Mouse (Mus musculus): ENCODE results near the gene Cilp. TPM values are rescaled to one million over a fixed set of nuclear protein-coding genes. Genes with fewer than 3 reads are reported as not detected.

Cilp gene
- total and polyA plus RNA-seq, 2 experiments, result 0.15 to 0.18 TPM

DNA sequence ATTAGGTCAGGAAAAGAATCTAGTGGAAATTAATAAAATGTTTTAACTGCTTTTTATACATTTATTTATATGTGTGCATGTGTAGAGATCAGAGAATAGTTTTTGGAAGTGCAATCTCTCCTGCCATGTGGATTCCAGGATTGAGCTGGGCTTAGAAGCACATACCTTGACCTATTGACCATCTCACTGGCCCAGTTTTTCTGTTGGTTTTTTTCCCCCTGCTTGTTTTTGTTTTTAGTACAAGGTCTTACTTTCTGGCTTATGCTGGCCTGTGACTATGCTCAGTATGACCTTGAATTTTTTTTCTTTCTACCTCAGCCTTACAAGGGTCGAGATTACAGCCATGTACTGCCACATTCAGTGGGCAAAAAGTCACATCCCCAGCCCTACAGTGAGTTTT lies 43.0 kb downstream of the Cilp start:
- Histone ChIP-seq H3K4me3 (ENCODE audit: insufficient read depth, low read depth, low read length) (no peak overlapping the region), H3K4me1 (ENCODE audit: control insufficient read depth, insufficient read depth, low read length) (peaks cover 26% of the 10 kb centered on the region), H3K36me3 (ENCODE audit: control insufficient read depth, insufficient read depth, low read length) (peaks cover 42% of the 10 kb centered on the region), H3K79me2 (ENCODE audit: control insufficient read depth, insufficient read depth, low read length) (peaks cover 18% of the 10 kb centered on the region; the same call in 1 of the 2 replicates), H3K27ac (replicated peaks; ENCODE audit: insufficient read depth, low read depth, low read length) (peak overlapping the region; percentile 58; the same call in 1 of the 2 replicates), H3K27me3 (ENCODE audit: control insufficient read depth, insufficient read depth, low read length) (no peaks in the 10 kb centered on the region), H3K9ac (ENCODE audit: low read depth, low read length) (no peak overlapping the region)
- DNase-seq (ENCODE audit: extremely low read depth, low read depth, low spot score), result peak; percentile 94
- TF ChIP-seq CTCF (IDR thresholded peaks at IDR 0.05; ENCODE audit: low read depth, low read length), result no peak
- 16% methylated on average over 1 of the region's 1 CpGs for WGBS

DNA sequence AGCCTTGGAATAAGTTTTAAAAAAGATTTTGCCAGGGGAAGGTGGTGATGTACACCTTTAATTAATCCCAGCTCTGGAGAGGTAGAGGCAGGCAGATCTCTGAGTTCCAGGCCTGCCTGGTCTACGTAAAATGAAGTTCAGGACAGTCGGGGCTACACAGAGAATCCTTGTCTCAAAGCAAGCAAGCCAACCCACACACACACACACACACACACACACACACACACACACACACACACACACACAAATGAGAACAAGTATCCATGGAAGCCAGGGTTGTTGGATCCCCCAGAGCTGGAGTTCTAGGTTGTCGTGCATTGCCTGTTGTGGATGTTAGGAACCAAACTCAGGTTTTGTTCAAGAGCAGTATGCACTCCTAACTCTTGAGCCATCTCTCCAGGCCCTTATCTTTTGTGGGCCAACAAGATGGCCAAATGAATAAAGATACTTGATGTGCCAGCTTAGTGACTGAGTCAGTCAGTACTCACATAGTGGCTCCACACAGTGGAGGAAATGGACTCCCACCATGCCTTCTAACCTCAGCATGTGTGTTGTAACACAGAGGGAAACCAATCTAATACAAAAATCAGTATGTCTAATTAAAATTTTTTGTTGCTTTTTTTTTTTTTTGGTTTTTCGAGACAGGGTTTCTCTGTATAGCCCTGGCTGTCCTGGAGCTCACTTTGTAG lies 47.8 kb downstream of the Cilp start:
- peaks cover 65% of the 10 kb centered on the region for H3K36me3 ChIP-seq (ENCODE audit: control insufficient read depth, insufficient read depth, low read length)

DNA sequence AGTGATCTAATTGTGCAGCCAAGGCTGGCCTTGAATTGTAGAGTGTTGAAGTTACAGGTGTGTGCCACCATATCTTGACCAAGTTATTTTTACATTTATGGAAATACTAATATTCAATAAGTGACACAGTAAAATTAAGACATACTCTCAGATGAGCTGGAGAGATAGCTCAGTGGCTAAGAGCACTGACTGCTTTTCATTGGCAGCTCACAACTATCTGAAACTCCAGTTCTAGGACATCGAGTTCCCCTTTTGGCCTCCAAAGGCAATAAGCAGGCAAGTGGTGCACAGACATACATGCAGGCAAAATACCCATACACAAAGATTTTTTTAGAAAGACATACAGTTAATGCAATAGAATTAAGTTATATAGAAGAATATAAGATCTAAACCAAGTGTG lies 48.9 kb downstream of the Cilp start:
- DNase-seq (ENCODE audit: extremely low read depth, low read depth, low spot score), result no peak
- H3K79me2 ChIP-seq (ENCODE audit: control insufficient read depth, insufficient read depth, low read length), result peaks cover 9% of the 10 kb centered on the region; the same call in 1 of the 2 replicates
- H3K27ac ChIP-seq (replicated peaks; ENCODE audit: insufficient read depth, low read depth, low read length), result no peak overlapping the region
- H3K4me3 ChIP-seq (ENCODE audit: insufficient read depth, low read depth, low read length), result no peak overlapping the region
- H3K4me1 ChIP-seq (ENCODE audit: control insufficient read depth, insufficient read depth, low read length), result peaks cover 2% of the 10 kb centered on the region; the same call in 1 of the 2 replicates
- no peaks in the 10 kb centered on the region for H3K27me3 ChIP-seq (ENCODE audit: control insufficient read depth, insufficient read depth, low read length)
- no peak for TF ChIP-seq CTCF (IDR thresholded peaks at IDR 0.05; ENCODE audit: low read depth, low read length)
- TF ChIP-seq POLR2A (IDR thresholded peaks at IDR 0.05; ENCODE audit: extremely low read depth, insufficient read depth, low read length), result no peak
- peaks cover 65% of the 10 kb centered on the region for H3K36me3 ChIP-seq (ENCODE audit: control insufficient read depth, insufficient read depth, low read length)
- WGBS, result 69% methylated on average over 1 of the region's 1 CpGs
- no peak overlapping the region for H3K9ac ChIP-seq (ENCODE audit: low read depth, low read length)

More for the DNA sequence above, 47.8 kb downstream of the Cilp start:
- H3K27ac ChIP-seq (replicated peaks; ENCODE audit: insufficient read depth, low read depth, low read length), result no peak overlapping the region
- TF ChIP-seq POLR2A (IDR thresholded peaks at IDR 0.05; ENCODE audit: extremely low read depth, insufficient read depth, low read length), result no peak
- no peak for TF ChIP-seq CTCF (IDR thresholded peaks at IDR 0.05; ENCODE audit: low read depth, low read length)
- H3K4me3 ChIP-seq (ENCODE audit: insufficient read depth, low read depth, low read length), result no peak overlapping the region
- no peaks in the 10 kb centered on the region for H3K27me3 ChIP-seq (ENCODE audit: control insufficient read depth, insufficient read depth, low read length)
- H3K79me2 ChIP-seq (ENCODE audit: control insufficient read depth, insufficient read depth, low read length), result peaks cover 15% of the 10 kb centered on the region; the same call in 1 of the 2 replicates
- H3K4me1 ChIP-seq (ENCODE audit: control insufficient read depth, insufficient read depth, low read length), result peaks cover 8% of the 10 kb centered on the region; the same call in 1 of the 2 replicates
- WGBS, result 89% methylated on average over 4 of the region's 4 CpGs
- H3K9ac ChIP-seq (ENCODE audit: low read depth, low read length), result no peak overlapping the region
- DNase-seq (ENCODE audit: extremely low read depth, low read depth, low spot score), result peak; percentile 29

DNA sequence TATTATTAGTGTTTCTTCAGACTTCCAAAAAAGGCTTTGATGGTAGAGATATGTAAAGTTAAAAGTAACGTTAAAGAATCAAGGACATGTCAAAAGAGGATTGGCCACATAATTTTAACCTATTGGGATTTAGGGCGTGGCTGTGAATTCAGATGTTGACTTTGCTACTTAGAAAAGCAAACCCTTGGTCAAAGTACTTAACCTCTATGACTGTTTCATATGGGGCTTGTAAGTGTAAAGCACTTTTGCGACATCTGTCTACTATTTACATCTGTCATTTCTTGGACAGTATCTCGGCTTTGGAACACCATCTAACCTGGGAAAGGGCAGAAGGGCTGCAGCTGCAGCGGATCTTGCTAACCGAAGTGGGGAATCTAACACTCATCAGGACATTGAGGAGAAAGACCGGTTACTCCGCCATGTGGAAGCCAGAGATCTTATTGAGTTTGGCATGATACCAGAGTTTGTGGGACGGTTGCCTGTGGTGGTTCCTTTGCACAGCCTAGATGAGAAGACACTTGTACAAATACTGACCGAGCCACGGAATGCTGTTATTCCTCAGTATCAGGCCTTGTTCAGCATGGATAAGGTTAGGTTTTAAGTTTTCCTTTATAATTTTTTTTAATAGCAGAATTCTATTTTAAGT lies 57.4 kb downstream of the Cilp start:
- Histone ChIP-seq H3K4me3 (ENCODE audit: insufficient read depth, low read depth, low read length) (no peak overlapping the region), H3K9ac (ENCODE audit: low read depth, low read length) (no peak overlapping the region), H3K27ac (replicated peaks; ENCODE audit: insufficient read depth, low read depth, low read length) (no peak overlapping the region), H3K36me3 (ENCODE audit: control insufficient read depth, insufficient read depth, low read length) (peaks cover 71% of the 10 kb centered on the region), H3K27me3 (ENCODE audit: control insufficient read depth, insufficient read depth, low read length) (no peaks in the 10 kb centered on the region), H3K4me1 (ENCODE audit: control insufficient read depth, insufficient read depth, low read length) (no peaks in the 10 kb centered on the region), H3K79me2 (ENCODE audit: control insufficient read depth, insufficient read depth, low read length) (no peaks in the 10 kb centered on the region; the same call in 1 of the 2 replicates)
- WGBS, result 32% methylated on average over 11 of the region's 11 CpGs
- no peak for TF ChIP-seq POLR2A (IDR thresholded peaks at IDR 0.05; ENCODE audit: extremely low read depth, insufficient read depth, low read length)
- no peak for TF ChIP-seq CTCF (IDR thresholded peaks at IDR 0.05; ENCODE audit: low read depth, low read length)
- DNase-seq (ENCODE audit: extremely low read depth, low read depth, low spot score), result peak; percentile 66

DNA sequence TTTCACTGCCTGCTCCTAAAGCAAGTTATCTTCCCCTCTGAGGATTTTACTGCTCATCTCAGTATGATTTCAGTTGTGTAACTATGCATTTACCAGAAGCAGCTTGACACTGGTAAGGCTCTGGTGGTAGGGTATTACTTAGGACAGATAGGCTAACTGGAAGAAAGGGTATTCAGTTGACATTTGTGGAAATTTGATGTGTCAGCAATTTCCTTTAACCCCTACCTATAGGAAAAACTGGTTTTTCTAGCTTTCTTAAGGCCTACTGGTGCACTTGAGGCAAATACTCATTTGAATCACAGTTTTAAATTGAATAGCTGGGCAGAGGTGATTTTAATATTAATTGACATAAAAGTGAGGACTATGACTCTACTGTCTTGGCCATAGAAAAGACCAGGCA lies 61.0 kb downstream of the Cilp start:
- TF ChIP-seq CTCF (IDR thresholded peaks at IDR 0.05; ENCODE audit: low read depth, low read length), result no peak
- TF ChIP-seq POLR2A (IDR thresholded peaks at IDR 0.05; ENCODE audit: extremely low read depth, insufficient read depth, low read length), result no peak

DNA sequence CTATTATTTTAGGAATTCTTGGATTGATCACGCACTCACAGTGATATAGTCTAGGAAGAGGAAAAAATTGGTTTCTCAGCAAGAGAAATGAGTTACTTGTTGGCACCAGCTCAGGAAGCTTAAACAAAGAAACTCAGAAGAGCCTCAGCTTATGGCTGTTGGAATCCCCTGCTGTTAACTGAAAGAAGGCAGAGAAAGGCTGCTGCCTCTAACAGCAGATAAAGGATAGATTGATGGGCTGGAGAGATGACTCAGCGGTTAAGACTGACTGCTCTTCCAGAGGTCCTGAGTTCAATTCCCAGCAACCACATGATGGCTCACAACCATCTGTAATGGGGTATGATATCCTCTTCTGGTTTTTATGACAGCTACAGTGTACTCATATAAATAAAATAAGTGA lies 62.4 kb downstream of the Cilp start:
- DNase-seq (ENCODE audit: extremely low read depth, low read depth, low spot score), result no peak
- WGBS, result 90% methylated on average over 2 of the region's 2 CpGs
- Histone ChIP-seq H3K36me3 (ENCODE audit: control insufficient read depth, insufficient read depth, low read length) (peaks cover 76% of the 10 kb centered on the region), H3K9ac (ENCODE audit: low read depth, low read length) (no peak overlapping the region), H3K27ac (replicated peaks; ENCODE audit: insufficient read depth, low read depth, low read length) (no peak overlapping the region), H3K4me1 (ENCODE audit: control insufficient read depth, insufficient read depth, low read length) (no peaks in the 10 kb centered on the region), H3K4me3 (ENCODE audit: insufficient read depth, low read depth, low read length) (no peak overlapping the region), H3K27me3 (ENCODE audit: control insufficient read depth, insufficient read depth, low read length) (no peaks in the 10 kb centered on the region), H3K79me2 (ENCODE audit: control insufficient read depth, insufficient read depth, low read length) (no peaks in the 10 kb centered on the region)
- TF ChIP-seq CTCF (IDR thresholded peaks at IDR 0.05; ENCODE audit: low read depth, low read length), result no peak
- no peak for TF ChIP-seq POLR2A (IDR thresholded peaks at IDR 0.05; ENCODE audit: extremely low read depth, insufficient read depth, low read length)

More for the DNA sequence above, 61.0 kb downstream of the Cilp start:
- Histone ChIP-seq H3K27me3 (ENCODE audit: control insufficient read depth, insufficient read depth, low read length) (no peaks in the 10 kb centered on the region), H3K79me2 (ENCODE audit: control insufficient read depth, insufficient read depth, low read length) (no peaks in the 10 kb centered on the region), H3K27ac (replicated peaks; ENCODE audit: insufficient read depth, low read depth, low read length) (no peak overlapping the region), H3K4me1 (ENCODE audit: control insufficient read depth, insufficient read depth, low read length) (no peaks in the 10 kb centered on the region), H3K4me3 (ENCODE audit: insufficient read depth, low read depth, low read length) (no peak overlapping the region), H3K36me3 (ENCODE audit: control insufficient read depth, insufficient read depth, low read length) (peaks cover 76% of the 10 kb centered on the region), H3K9ac (ENCODE audit: low read depth, low read length) (no peak overlapping the region)
- DNase-seq (ENCODE audit: extremely low read depth, low read depth, low spot score), result no peak

Other genes with a start within 250 kb of the Cilp start
- 165 TPM in 2 replicates for gene Hacd3, start 243.5 kb upstream of the Cilp start, total RNA-seq (2014; rRNA removed)
- 67.7 and 68.6 TPM in 2 replicates for gene Hacd3, start 243.5 kb upstream of the Cilp start, polyA plus RNA-seq (2012; rRNA removed)
- gene Dpp8, start 232.8 kb upstream of the Cilp start, total RNA-seq (2014; rRNA removed), result 42.8 and 46.2 TPM in 2 replicates
- gene Dpp8, start 232.8 kb upstream of the Cilp start, polyA plus RNA-seq (2012; rRNA removed), result 18.8 and 20.4 TPM in 2 replicates
- gene Igdcc4, start 163.7 kb upstream of the Cilp start, total RNA-seq (2014; rRNA removed), result 0.18 and 0.20 TPM in 2 replicates
- 0.09 and 0.12 TPM in 2 replicates for gene Igdcc4, start 163.7 kb upstream of the Cilp start, polyA plus RNA-seq (2012; rRNA removed)
- not detected in 2 replicates for gene Igdcc3, start 124.0 kb upstream of the Cilp start, total RNA-seq (2014; rRNA removed)
- gene Igdcc3, start 124.0 kb upstream of the Cilp start, polyA plus RNA-seq (2012; rRNA removed), result not detected in 2 replicates
- gene Parp16, start 69.8 kb upstream of the Cilp start, total RNA-seq (2014; rRNA removed), result 11.3 and 12.6 TPM in 2 replicates
- gene Parp16, start 69.8 kb upstream of the Cilp start, polyA plus RNA-seq (2012; rRNA removed), result 11.4 and 13.6 TPM in 2 replicates
- gene Clpx, start 29.1 kb downstream of the Cilp start, total RNA-seq (2014; rRNA removed), result 54.0 and 56.1 TPM in 2 replicates
- gene Clpx, start 29.1 kb downstream of the Cilp start, polyA plus RNA-seq (2012; rRNA removed), result 39.2 and 62.4 TPM in 2 replicates
- 3.6 and 5.6 TPM in 2 replicates for gene Pdcd7, start 80.9 kb downstream of the Cilp start, total RNA-seq (2014; rRNA removed)
- gene Pdcd7, start 80.9 kb downstream of the Cilp start, polyA plus RNA-seq (2012; rRNA removed), result 3.5 and 4.5 TPM in 2 replicates
- gene Ubap1l, start 95.9 kb downstream of the Cilp start, total RNA-seq (2014; rRNA removed), result 0.18 TPM in 1 of 2 replicates, not detected in the other
- 0.12 and 0.22 TPM in 2 replicates for gene Ubap1l, start 95.9 kb downstream of the Cilp start, polyA plus RNA-seq (2012; rRNA removed)
- 0.20 and 0.28 TPM in 2 replicates for gene Kbtbd13, start 126.5 kb downstream of the Cilp start, total RNA-seq (2014; rRNA removed)
- gene Kbtbd13, start 126.5 kb downstream of the Cilp start, polyA plus RNA-seq (2012; rRNA removed), result 0.14 and 0.49 TPM in 2 replicates
- 0.09 and 0.13 TPM in 2 replicates for gene Rasl12, start 133.3 kb downstream of the Cilp start, total RNA-seq (2014; rRNA removed)
- gene Rasl12, start 133.3 kb downstream of the Cilp start, polyA plus RNA-seq (2012; rRNA removed), result 0.17 and 0.32 TPM in 2 replicates
- gene Slc51b, start 157.8 kb downstream of the Cilp start, total RNA-seq (2014; rRNA removed), result 2.9 and 3.2 TPM in 2 replicates
- 0.14 and 0.22 TPM in 2 replicates for gene Slc51b, start 157.8 kb downstream of the Cilp start, polyA plus RNA-seq (2012; rRNA removed)
- 5.5 and 5.8 TPM in 2 replicates for gene Mtfmt, start 170.6 kb downstream of the Cilp start, total RNA-seq (2014; rRNA removed)
- 5.8 and 6.0 TPM in 2 replicates for gene Mtfmt, start 170.6 kb downstream of the Cilp start, polyA plus RNA-seq (2012; rRNA removed)
- 20.0 and 25.7 TPM in 2 replicates for gene Spg21, start 195.8 kb downstream of the Cilp start, total RNA-seq (2014; rRNA removed)
- gene Spg21, start 195.8 kb downstream of the Cilp start, polyA plus RNA-seq (2012; rRNA removed), result 10.7 and 11.3 TPM in 2 replicates